Mouse (Mus musculus): ENCODE results near the gene Fstl4.

- TF ChIP-seq ZC3H11A (IDR thresholded peaks at IDR 0.05; ENCODE audit: borderline replicate concordance, low read depth, low read length) = no peak
- no peak for TF ChIP-seq HCFC1 (IDR thresholded peaks at IDR 0.05; ENCODE audit: borderline replicate concordance, insufficient read depth, low read length)
- TF ChIP-seq CHD2 (IDR thresholded peaks at IDR 0.05; ENCODE audit: low read depth, low read length) = no peak
These were observed 3.5 kb downstream of the Fstl4 start for GRCm38 (mm10) chr11:52767921-52768320.

All from ES-E14 (cell line).